Mouse (Mus musculus): ENCODE measurements at regions not wholly inside any gene's neighbourhood (a gene's known extent, or its start where the extent isn't known, plus 50 kb on each side); places are given as distances from the start of the nearest gene placed in this dataset.

- H3K36me3 ChIP-seq, result no peaks in the 10 kb centered on the region
- H3K27ac ChIP-seq, result no peak overlapping the region
- H3K4me2 ChIP-seq (replicated peaks), result no peak overlapping the region
- 62% methylated on average over 8 of the region's 8 CpGs for WGBS
- no peaks in the 10 kb centered on the region for H3K27me3 ChIP-seq (replicated peaks)
- H3K4me1 ChIP-seq (replicated peaks), result 0 out of 2 replicates have a peak, but pooled peaks cover 4% of the 10 kb centered on the region
- H3K9ac ChIP-seq, result no peak overlapping the region
- H3K4me3 ChIP-seq (replicated peaks), result no peak overlapping the region
- H3K9me3 ChIP-seq, result no peaks in the 10 kb centered on the region
- peak; percentile 61; the same call in 1 of the 2 replicates for ATAC-seq
Observed at GRCm38 (mm10) chr2:169388569-169388968, 199.0 kb downstream of the Gm11011 start.

- ATAC-seq, result no peak
- no peaks in the 10 kb centered on the region for H3K27me3 ChIP-seq (replicated peaks)
- H3K4me2 ChIP-seq (replicated peaks), result no peak overlapping the region
- no peaks in the 10 kb centered on the region for H3K36me3 ChIP-seq
- H3K4me3 ChIP-seq (replicated peaks), result no peak overlapping the region
- H3K4me1 ChIP-seq (replicated peaks), result 0 out of 2 replicates have a peak, but pooled peaks cover 4% of the 10 kb centered on the region
- H3K27ac ChIP-seq, result no peak overlapping the region
- WGBS, result 74% methylated on average over 23 of the region's 23 CpGs
- H3K9ac ChIP-seq, result no peak overlapping the region
- H3K9me3 ChIP-seq, result no peaks in the 10 kb centered on the region
Observed at GRCm38 (mm10) chr2:169387765-169388518, 199.6 kb downstream of the Gm11011 start.

DNA sequence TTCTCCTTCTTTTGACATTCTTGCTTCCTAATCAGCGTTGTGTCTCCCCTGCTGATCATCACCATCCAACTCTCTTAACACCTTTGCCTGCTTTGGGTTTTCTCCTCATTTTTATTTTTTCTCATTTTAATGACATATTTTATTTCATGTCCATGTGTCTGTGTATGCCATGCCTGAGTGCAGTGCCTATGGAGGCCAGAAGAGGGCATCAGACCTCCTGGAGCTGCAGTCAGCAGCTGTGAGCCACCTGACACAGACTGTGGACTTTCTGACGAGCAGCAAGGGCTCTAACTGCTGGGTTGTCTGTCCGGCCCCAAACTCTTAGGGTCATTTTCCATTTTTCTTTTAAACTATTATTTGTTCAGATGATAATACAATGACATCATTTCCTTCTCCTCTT lies 203.8 kb downstream of the Gm11011 start:
- WGBS, result 77% methylated on average over 3 of the region's 3 CpGs
- Histone ChIP-seq H3K27ac (no peak overlapping the region), H3K27me3 (replicated peaks) (no peaks in the 10 kb centered on the region)

DNA sequence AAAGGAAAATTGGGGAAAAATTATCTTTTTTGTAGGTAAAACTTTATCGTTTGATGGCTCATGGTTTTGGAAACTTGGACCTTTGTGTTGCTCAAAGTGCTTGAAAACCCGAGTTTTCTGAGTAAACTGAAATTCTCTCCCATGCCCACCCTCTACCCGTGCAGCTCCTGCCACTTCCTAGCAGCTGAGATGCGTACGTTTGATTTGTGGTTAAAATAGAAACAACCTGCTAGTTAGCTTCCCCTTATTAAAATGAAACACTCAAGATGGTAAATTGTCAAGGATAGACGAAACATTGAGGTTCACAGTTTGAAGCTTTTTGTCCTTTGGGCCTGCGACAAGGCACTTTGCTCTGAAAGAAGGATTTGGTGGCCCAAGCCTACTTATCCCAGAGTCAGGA lies 214.5 kb downstream of the Gm11011 start:
- no peak overlapping the region for H3K4me3 ChIP-seq (replicated peaks)
- ATAC-seq, result no peak
- 81% methylated on average over 7 of the region's 7 CpGs for WGBS
- no peaks in the 10 kb centered on the region for H3K4me1 ChIP-seq (replicated peaks)
- no peak overlapping the region for H3K4me2 ChIP-seq (replicated peaks)
- H3K36me3 ChIP-seq, result no peaks in the 10 kb centered on the region
- H3K27me3 ChIP-seq (replicated peaks), result no peaks in the 10 kb centered on the region
- no peaks in the 10 kb centered on the region for H3K9me3 ChIP-seq
- H3K9ac ChIP-seq, result no peak overlapping the region
- no peak overlapping the region for H3K27ac ChIP-seq

More for the DNA sequence above, 203.8 kb downstream of the Gm11011 start:
- H3K36me3 ChIP-seq, result no peaks in the 10 kb centered on the region
- H3K4me3 ChIP-seq (replicated peaks), result no peak overlapping the region
- H3K9ac ChIP-seq, result no peak overlapping the region
- H3K4me2 ChIP-seq (replicated peaks), result no peak overlapping the region
- no peaks in the 10 kb centered on the region for H3K9me3 ChIP-seq
- no peaks in the 10 kb centered on the region for H3K4me1 ChIP-seq (replicated peaks)
- no peak for ATAC-seq

DNA sequence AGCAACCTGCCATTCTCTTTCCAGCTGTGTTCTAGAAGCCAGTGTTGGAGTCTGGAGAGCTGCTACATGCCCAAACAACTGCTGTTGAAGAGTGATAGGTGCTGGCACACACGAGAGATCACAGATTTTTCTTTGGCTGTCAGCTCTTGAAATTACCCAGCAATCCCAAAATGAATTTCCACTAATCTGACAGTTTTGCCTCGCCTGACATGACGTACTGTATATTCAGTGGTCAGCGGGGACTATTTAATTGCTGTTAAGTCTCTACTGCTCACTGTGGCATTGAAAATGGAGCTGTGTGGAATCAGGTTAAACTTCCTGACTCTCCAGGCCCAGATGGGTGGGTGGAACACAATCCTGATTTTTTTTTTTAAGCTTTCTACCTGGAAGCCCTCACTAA lies 222.5 kb downstream of the Gm11011 start:
- H3K4me3 ChIP-seq (replicated peaks), result no peak overlapping the region
- no peak overlapping the region for H3K9ac ChIP-seq
- 61% methylated on average over 4 of the region's 4 CpGs for WGBS
- H3K4me2 ChIP-seq (replicated peaks), result no peak overlapping the region
- no peak for ATAC-seq
- no peaks in the 10 kb centered on the region; the same call in 1 of the 2 replicates for H3K4me1 ChIP-seq (replicated peaks)
- no peaks in the 10 kb centered on the region for H3K9me3 ChIP-seq
- no peak overlapping the region for H3K27ac ChIP-seq
- H3K27me3 ChIP-seq (replicated peaks), result no peaks in the 10 kb centered on the region
- H3K36me3 ChIP-seq, result no peaks in the 10 kb centered on the region

GRCm38 (mm10) chr2:169360272-169360671 lies 227.3 kb downstream of the Gm11011 start:
- Histone ChIP-seq H3K36me3 (no peaks in the 10 kb centered on the region), H3K27me3 (replicated peaks) (no peaks in the 10 kb centered on the region), H3K4me2 (replicated peaks) (peak overlapping the region; percentile 53), H3K4me3 (replicated peaks) (peak overlapping the region; percentile 16; the same call in 1 of the 2 replicates), H3K9me3 (no peaks in the 10 kb centered on the region), H3K4me1 (replicated peaks) (no peaks in the 10 kb centered on the region; the same call in 1 of the 2 replicates), H3K27ac (no peak overlapping the region), H3K9ac (no peak overlapping the region)
- WGBS, result 11% methylated on average over 15 of the region's 15 CpGs
- 0 out of 2 replicates have a peak, but pooled peaks have one; percentile 45 for ATAC-seq

- no peak overlapping the region for H3K4me3 ChIP-seq (replicated peaks)
- H3K36me3 ChIP-seq, result no peaks in the 10 kb centered on the region
- no peak for ATAC-seq
- no peak overlapping the region for H3K27ac ChIP-seq
- no peak overlapping the region for H3K4me2 ChIP-seq (replicated peaks)
- no peak overlapping the region for H3K9ac ChIP-seq
- H3K27me3 ChIP-seq (replicated peaks), result no peaks in the 10 kb centered on the region
- H3K9me3 ChIP-seq, result no peaks in the 10 kb centered on the region
- no peaks in the 10 kb centered on the region; the same call in 1 of the 2 replicates for H3K4me1 ChIP-seq (replicated peaks)
- WGBS, result 83% methylated on average over 10 of the region's 10 CpGs
Observed at GRCm38 (mm10) chr2:169357400-169357799, 230.1 kb downstream of the Gm11011 start.

GRCm38 (mm10) chr2:169351547-169351946 lies 236.0 kb downstream of the Gm11011 start:
- no peak overlapping the region for H3K4me3 ChIP-seq (replicated peaks)
- no peaks in the 10 kb centered on the region for H3K4me1 ChIP-seq (replicated peaks)
- no peak overlapping the region for H3K9ac ChIP-seq
- no peaks in the 10 kb centered on the region for H3K36me3 ChIP-seq
- H3K27ac ChIP-seq, result no peak overlapping the region
- no peak overlapping the region for H3K4me2 ChIP-seq (replicated peaks)
- no peaks in the 10 kb centered on the region for H3K27me3 ChIP-seq (replicated peaks)
- WGBS, result 80% methylated on average over 7 of the region's 7 CpGs
- no peak for ATAC-seq
- no peaks in the 10 kb centered on the region for H3K9me3 ChIP-seq

DNA sequence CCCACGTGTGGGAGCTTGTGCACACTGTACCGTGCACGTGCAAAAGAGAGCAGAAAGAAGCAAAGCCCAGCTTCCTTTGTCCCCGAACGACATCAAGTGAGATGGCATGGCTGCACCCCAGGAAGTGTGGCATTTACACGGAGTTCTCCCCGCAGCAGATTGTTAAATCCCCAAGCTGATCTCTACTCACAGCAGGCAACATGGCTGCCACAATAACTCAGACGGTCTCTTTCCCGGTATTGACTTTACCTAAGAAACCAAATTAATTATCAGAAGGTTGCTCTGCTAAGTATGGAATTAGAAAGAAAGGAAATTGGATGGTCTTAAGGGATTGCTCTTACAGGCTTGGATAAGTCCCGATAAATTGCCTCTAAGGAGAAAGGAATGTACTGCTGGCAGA lies 241.4 kb downstream of the Gm11011 start:
- Histone ChIP-seq H3K9me3 (no peaks in the 10 kb centered on the region), H3K27ac (no peak overlapping the region), H3K27me3 (replicated peaks) (no peaks in the 10 kb centered on the region), H3K4me1 (replicated peaks) (no peaks in the 10 kb centered on the region), H3K4me3 (replicated peaks) (no peak overlapping the region), H3K36me3 (no peaks in the 10 kb centered on the region), H3K4me2 (replicated peaks) (no peak overlapping the region), H3K9ac (no peak overlapping the region)
- ATAC-seq, result no peak
- 69% methylated on average over 10 of the region's 10 CpGs for WGBS

- H3K27me3 ChIP-seq (replicated peaks), result no peaks in the 10 kb centered on the region
- no peaks in the 10 kb centered on the region for H3K36me3 ChIP-seq
- H3K4me3 ChIP-seq (replicated peaks), result no peak overlapping the region
- no peaks in the 10 kb centered on the region for H3K4me1 ChIP-seq (replicated peaks)
- WGBS, result 90% methylated on average over 5 of the region's 5 CpGs
- H3K9ac ChIP-seq, result no peak overlapping the region
- no peaks in the 10 kb centered on the region for H3K9me3 ChIP-seq
- no peak overlapping the region for H3K27ac ChIP-seq
- ATAC-seq, result no peak
- H3K4me2 ChIP-seq (replicated peaks), result no peak overlapping the region
Observed at GRCm38 (mm10) chr2:169319521-169319920, 268.0 kb downstream of the Gm11011 start.

DNA sequence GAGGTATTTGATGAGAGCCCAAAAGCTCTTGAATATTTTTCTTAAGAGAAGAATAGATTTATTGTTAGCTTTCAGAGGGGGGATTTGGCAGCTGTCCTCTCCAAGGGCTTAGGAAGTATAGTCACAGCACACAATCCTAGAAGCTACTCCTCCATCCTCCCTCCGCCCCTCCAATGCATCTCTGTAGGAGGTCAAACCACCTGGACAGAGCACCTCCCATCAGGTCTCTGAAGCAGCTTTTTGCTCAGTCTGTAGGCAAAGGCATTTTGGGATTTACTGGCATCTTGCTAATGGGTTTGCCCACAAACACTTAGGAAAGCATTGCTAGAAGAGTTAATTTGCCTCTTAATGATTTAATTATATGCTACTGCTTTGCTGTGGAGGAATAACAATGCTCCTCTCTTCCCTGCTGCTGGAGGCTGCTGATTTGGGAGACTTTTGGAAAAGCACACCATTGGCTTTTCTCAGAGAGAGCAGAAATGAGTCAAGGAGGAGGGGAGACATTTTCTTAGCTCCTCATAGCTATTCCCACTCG lies 273.1 kb downstream of the Gm11011 start:
- no peaks in the 10 kb centered on the region for H3K4me1 ChIP-seq (replicated peaks)
- H3K36me3 ChIP-seq, result no peaks in the 10 kb centered on the region
- ATAC-seq, result no peak
- no peak overlapping the region for H3K27ac ChIP-seq
- H3K27me3 ChIP-seq (replicated peaks), result no peaks in the 10 kb centered on the region
- no peak overlapping the region for H3K4me3 ChIP-seq (replicated peaks)
- H3K9me3 ChIP-seq, result no peaks in the 10 kb centered on the region
- 55% methylated on average over 2 of the region's 2 CpGs for WGBS
- no peak overlapping the region for H3K4me2 ChIP-seq (replicated peaks)
- no peak overlapping the region for H3K9ac ChIP-seq

DNA sequence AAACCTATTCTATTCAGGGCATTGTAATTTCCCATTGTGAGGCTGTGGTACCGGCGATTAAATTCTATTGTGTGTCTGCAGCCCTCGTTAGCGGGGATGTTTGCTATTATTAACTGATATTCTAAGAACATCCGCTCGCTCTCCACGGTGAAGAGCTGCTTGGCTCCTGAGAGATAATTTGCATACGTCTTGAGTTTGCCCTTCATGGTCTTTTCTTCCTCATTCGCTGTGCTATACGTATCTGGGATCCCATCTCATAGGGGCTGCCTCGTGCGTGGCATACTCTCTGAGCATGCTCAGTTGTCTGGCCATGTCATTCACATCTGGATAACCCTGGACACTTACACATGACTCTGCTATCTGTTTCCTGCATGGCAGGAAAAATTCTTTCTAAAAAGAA lies 275.7 kb downstream of the Gm11011 start:
- Histone ChIP-seq H3K27ac (no peak overlapping the region), H3K36me3 (no peaks in the 10 kb centered on the region), H3K4me1 (replicated peaks) (no peaks in the 10 kb centered on the region), H3K4me3 (replicated peaks) (no peak overlapping the region), H3K9ac (no peak overlapping the region), H3K4me2 (replicated peaks) (no peak overlapping the region), H3K27me3 (replicated peaks) (no peaks in the 10 kb centered on the region), H3K9me3 (no peaks in the 10 kb centered on the region)
- 69% methylated on average over 12 of the region's 12 CpGs for WGBS
- ATAC-seq, result no peak

GRCm38 (mm10) chr2:169311356-169311755 lies 276.2 kb downstream of the Gm11011 start:
- WGBS, result 65% methylated on average over 4 of the region's 4 CpGs
- H3K4me2 ChIP-seq (replicated peaks), result no peak overlapping the region
- no peaks in the 10 kb centered on the region for H3K9me3 ChIP-seq
- no peaks in the 10 kb centered on the region for H3K4me1 ChIP-seq (replicated peaks)
- H3K4me3 ChIP-seq (replicated peaks), result no peak overlapping the region
- H3K36me3 ChIP-seq, result no peaks in the 10 kb centered on the region
- H3K27ac ChIP-seq, result no peak overlapping the region
- H3K9ac ChIP-seq, result no peak overlapping the region
- no peaks in the 10 kb centered on the region for H3K27me3 ChIP-seq (replicated peaks)
- ATAC-seq, result no peak
